Mouse (Mus musculus): ENCODE measurements around the gene Klf2. TPM values are rescaled to one million over a fixed set of nuclear protein-coding genes. Genes with fewer than 3 reads are reported as not detected.

Klf2 gene
- polyA plus RNA-seq, 1 experiment from 2014 or later, result 3.6 TPM

- Histone ChIP-seq H3K27ac (no peak overlapping the region), H3K4me3 (no peak overlapping the region), H3K9me3 (replicated peaks) (no peaks in the 10 kb centered on the region), H3K27me3 (ENCODE audit: low read depth, poor library complexity, severe bottlenecking) (no peaks in the 10 kb centered on the region), H3K4me1 (no peaks in the 10 kb centered on the region), H3K36me3 (peaks cover 71% of the 10 kb centered on the region)
- no peak for DNase-seq (ENCODE audit: low spot score)
- WGBS, result 87% methylated on average over 2 of the region's 2 CpGs
These were observed 29.3 kb downstream of the Klf2 start for GRCm38 (mm10) chr8:72348114-72348513.

GRCm38 (mm10) chr8:72348956-72349355 is 30.1 kb downstream of the Klf2 start:
- H3K27me3 ChIP-seq (ENCODE audit: low read depth, poor library complexity, severe bottlenecking), result no peaks in the 10 kb centered on the region
- 93% methylated on average over 1 of the region's 1 CpGs for WGBS
- H3K4me1 ChIP-seq, result no peaks in the 10 kb centered on the region
- no peak overlapping the region for H3K4me3 ChIP-seq
- peaks cover 73% of the 10 kb centered on the region for H3K36me3 ChIP-seq
- no peak overlapping the region for H3K27ac ChIP-seq
- no peaks in the 10 kb centered on the region for H3K9me3 ChIP-seq (replicated peaks)
- no peak for DNase-seq (ENCODE audit: low spot score)

- H3K27ac ChIP-seq, result no peak overlapping the region
- peaks cover 3% of the 10 kb centered on the region for H3K4me1 ChIP-seq
- no peaks in the 10 kb centered on the region for H3K9me3 ChIP-seq (replicated peaks)
- H3K27me3 ChIP-seq (ENCODE audit: low read depth, poor library complexity, severe bottlenecking), result no peaks in the 10 kb centered on the region
- H3K4me3 ChIP-seq, result no peak overlapping the region
- WGBS, result 95% methylated on average over 9 of the region's 9 CpGs
- DNase-seq (ENCODE audit: low spot score), result no peak
- H3K36me3 ChIP-seq, result peaks cover 73% of the 10 kb centered on the region
These were observed 31.0 kb downstream of the Klf2 start for GRCm38 (mm10) chr8:72349838-72350237.

GRCm38 (mm10) chr8:72350727-72351126 is 31.9 kb downstream of the Klf2 start:
- DNase-seq (ENCODE audit: low spot score), result no peak
- Histone ChIP-seq H3K9me3 (replicated peaks) (no peaks in the 10 kb centered on the region), H3K4me1 (peaks cover 9% of the 10 kb centered on the region), H3K36me3 (peaks cover 73% of the 10 kb centered on the region), H3K4me3 (no peak overlapping the region), H3K27me3 (ENCODE audit: low read depth, poor library complexity, severe bottlenecking) (no peaks in the 10 kb centered on the region), H3K27ac (no peak overlapping the region)
- 96% methylated on average over 8 of the region's 8 CpGs for WGBS

- Histone ChIP-seq H3K36me3 (peaks cover 73% of the 10 kb centered on the region), H3K4me3 (no peak overlapping the region), H3K4me1 (peaks cover 9% of the 10 kb centered on the region), H3K27me3 (ENCODE audit: low read depth, poor library complexity, severe bottlenecking) (no peaks in the 10 kb centered on the region), H3K9me3 (replicated peaks) (no peaks in the 10 kb centered on the region), H3K27ac (no peak overlapping the region)
- WGBS, result 91% methylated on average over 7 of the region's 7 CpGs
- no peak for DNase-seq (ENCODE audit: low spot score)
These were observed 32.7 kb downstream of the Klf2 start for GRCm38 (mm10) chr8:72351405-72352005.

- no peak for DNase-seq (ENCODE audit: low spot score)
- no peaks in the 10 kb centered on the region for H3K27me3 ChIP-seq (ENCODE audit: low read depth, poor library complexity, severe bottlenecking)
These were observed 34.3 kb downstream of the Klf2 start for GRCm38 (mm10) chr8:72352951-72353699.

GRCm38 (mm10) chr8:72353700-72354045 is 34.8 kb downstream of the Klf2 start:
- Histone ChIP-seq H3K4me1 (peaks cover 9% of the 10 kb centered on the region), H3K36me3 (peaks cover 75% of the 10 kb centered on the region), H3K27me3 (ENCODE audit: low read depth, poor library complexity, severe bottlenecking) (no peaks in the 10 kb centered on the region), H3K27ac (no peak overlapping the region), H3K4me3 (no peak overlapping the region), H3K9me3 (replicated peaks) (no peaks in the 10 kb centered on the region)
- WGBS, result 91% methylated on average over 7 of the region's 7 CpGs
- DNase-seq (ENCODE audit: low spot score), result no peak

More at GRCm38 (mm10) chr8:72352951-72353699, 34.3 kb downstream of the Klf2 start:
- no peak overlapping the region for H3K4me3 ChIP-seq
- H3K4me1 ChIP-seq, result peaks cover 9% of the 10 kb centered on the region
- H3K36me3 ChIP-seq, result peaks cover 75% of the 10 kb centered on the region
- H3K27ac ChIP-seq, result no peak overlapping the region
- H3K9me3 ChIP-seq (replicated peaks), result no peaks in the 10 kb centered on the region
- 88% methylated on average over 8 of the region's 8 CpGs for WGBS

- H3K27me3 ChIP-seq (ENCODE audit: low read depth, poor library complexity, severe bottlenecking), result no peaks in the 10 kb centered on the region
- H3K27ac ChIP-seq, result no peak overlapping the region
- H3K4me1 ChIP-seq, result peaks cover 9% of the 10 kb centered on the region
- WGBS, result 75% methylated on average over 11 of the region's 11 CpGs
- no peaks in the 10 kb centered on the region for H3K9me3 ChIP-seq (replicated peaks)
- DNase-seq (ENCODE audit: low spot score), result no peak
- H3K4me3 ChIP-seq, result no peak overlapping the region
- peaks cover 77% of the 10 kb centered on the region for H3K36me3 ChIP-seq
These were observed 35.4 kb downstream of the Klf2 start for GRCm38 (mm10) chr8:72354272-72354671.

GRCm38 (mm10) chr8:72356593-72356992 is 37.8 kb downstream of the Klf2 start:
- 91% methylated on average over 3 of the region's 3 CpGs for WGBS
- no peak overlapping the region for H3K27ac ChIP-seq
- peaks cover 98% of the 10 kb centered on the region for H3K36me3 ChIP-seq
- H3K4me3 ChIP-seq, result no peak overlapping the region
- no peak for DNase-seq (ENCODE audit: low spot score)
- H3K9me3 ChIP-seq (replicated peaks), result no peaks in the 10 kb centered on the region
- H3K27me3 ChIP-seq (ENCODE audit: low read depth, poor library complexity, severe bottlenecking), result no peaks in the 10 kb centered on the region
- H3K4me1 ChIP-seq, result peaks cover 9% of the 10 kb centered on the region

- H3K27me3 ChIP-seq (ENCODE audit: low read depth, poor library complexity, severe bottlenecking), result no peaks in the 10 kb centered on the region
- no peak overlapping the region for H3K4me3 ChIP-seq
- peaks cover 98% of the 10 kb centered on the region for H3K36me3 ChIP-seq
- no peak overlapping the region for H3K27ac ChIP-seq
- H3K9me3 ChIP-seq (replicated peaks), result no peaks in the 10 kb centered on the region
- DNase-seq (ENCODE audit: low spot score), result no peak
- H3K4me1 ChIP-seq, result peaks cover 4% of the 10 kb centered on the region; the same call in 1 of the 2 replicates
These were observed 41.3 kb downstream of the Klf2 start for GRCm38 (mm10) chr8:72360162-72360561.

- Histone ChIP-seq H3K27me3 (ENCODE audit: low read depth, poor library complexity, severe bottlenecking) (no peaks in the 10 kb centered on the region), H3K27ac (no peak overlapping the region), H3K9me3 (replicated peaks) (no peaks in the 10 kb centered on the region), H3K4me3 (no peak overlapping the region), H3K4me1 (no peaks in the 10 kb centered on the region), H3K36me3 (peaks cover 98% of the 10 kb centered on the region)
- DNase-seq (ENCODE audit: low spot score), result no peak
- WGBS, result 93% methylated on average over 4 of the region's 4 CpGs
These were observed 43.9 kb downstream of the Klf2 start for GRCm38 (mm10) chr8:72362754-72363153.

GRCm38 (mm10) chr8:72363457-72363856 is 44.6 kb downstream of the Klf2 start:
- H3K36me3 ChIP-seq, result peaks cover 98% of the 10 kb centered on the region
- no peak overlapping the region for H3K4me3 ChIP-seq
- H3K9me3 ChIP-seq (replicated peaks), result no peaks in the 10 kb centered on the region
- 93% methylated on average over 7 of the region's 7 CpGs for WGBS
- H3K4me1 ChIP-seq, result no peaks in the 10 kb centered on the region
- H3K27me3 ChIP-seq (ENCODE audit: low read depth, poor library complexity, severe bottlenecking), result no peaks in the 10 kb centered on the region
- no peak for DNase-seq (ENCODE audit: low spot score)
- no peak overlapping the region for H3K27ac ChIP-seq

- no peak overlapping the region for H3K27ac ChIP-seq
- 92% methylated on average over 2 of the region's 2 CpGs for WGBS
- H3K4me3 ChIP-seq, result no peak overlapping the region
- H3K4me1 ChIP-seq, result no peaks in the 10 kb centered on the region
- no peaks in the 10 kb centered on the region for H3K9me3 ChIP-seq (replicated peaks)
- DNase-seq (ENCODE audit: low spot score), result no peak
- peaks cover 98% of the 10 kb centered on the region for H3K36me3 ChIP-seq
- H3K27me3 ChIP-seq (ENCODE audit: low read depth, poor library complexity, severe bottlenecking), result no peaks in the 10 kb centered on the region
These were observed 46.2 kb downstream of the Klf2 start for GRCm38 (mm10) chr8:72365016-72365415.
